Mouse (Mus musculus) hindbrain, embryonic 10.5 days (tissue): ENCODE measurements around the gene Gm17617. TPM values are rescaled to one million over a fixed set of nuclear protein-coding genes. Genes with fewer than 3 reads are reported as not detected.
A peak's percentile ranks its signal among the peaks of the same experiment; 100 is the strongest.

Source experiments
- DNase-seq: peaks from one replicate; pipeline ENCODE4 v3.0.0-alpha.2; 2017; ENCODE audit warnings: low spot score
- H3K27ac ChIP-seq: fragments of 300-500 bp; sonication (generic); 2 replicates; pipeline ENCODE4 v1.5.1; 2016; ENCODE audit warnings: mild to moderate bottlenecking, moderate library complexity
- H3K27me3 ChIP-seq: fragments of 300-500 bp; sonication (generic); 2 replicates; pipeline ENCODE4 v1.6.1; 2016; ENCODE audit warnings: mild to moderate bottlenecking; ENCODE audit not compliant: poor library complexity, insufficient read depth, severe bottlenecking
- H3K36me3 ChIP-seq: fragments of 300-500 bp; sonication (generic); 2 replicates; pipeline ENCODE4 v1.6.1; 2016; ENCODE audit warnings: mild to moderate bottlenecking, moderate library complexity
- H3K4me1 ChIP-seq: fragments of 300-500 bp; sonication (generic); replicated peaks from 2 replicates; pipeline ENCODE4 v1.6.1; 2016; ENCODE audit warnings: mild to moderate bottlenecking
- H3K4me3 ChIP-seq: fragments of 300-500 bp; sonication (generic); 2 replicates; pipeline ENCODE4 v1.5.1; 2016; ENCODE audit warnings: mild to moderate bottlenecking, moderate library complexity
- H3K9me3 ChIP-seq: fragments of 300-500 bp; sonication (generic); 2 replicates; pipeline ENCODE4 v1.6.1; 2016; ENCODE audit warnings: mild to moderate bottlenecking, moderate library complexity
- WGBS: fragments of 180-500 bp; shearing (Covaris S2); methylation state at CpG from one replicate; pipeline ENCODE4 v1.1.7; 2016; 5-methylcytosine and 5-hydroxymethylcytosine counted together
- polyA plus RNA-seq: library from polyadenylated mRNA; unstranded; fragments of >200 nt; fragmentation: Nextera tagmentation; extraction: Ambion mirVana; gene quantifications from 2 replicates; pipeline ENCODE4 v1.2.1, GENCODE M21; 2016

Gm17617 gene
- polyA plus RNA-seq, 1 experiment from 2014 or later: not detected

GRCm38 (mm10) chr13:55167798-55168197 lies 34.5 kb upstream of the Gm17617 start:
- H3K9me3 ChIP-seq: no peaks in the 10 kb centered on the region
- peak overlapping the region; percentile 50; the same call in 1 of the 2 replicates for H3K27ac ChIP-seq
- peaks cover 40% of the 10 kb centered on the region for H3K4me1 ChIP-seq
- peaks cover 4% of the 10 kb centered on the region for H3K27me3 ChIP-seq
- WGBS: 81% methylated on average over 11 of the region's 11 CpGs
- DNase-seq: no peak
- no peak overlapping the region for H3K4me3 ChIP-seq
- no peaks in the 10 kb centered on the region for H3K36me3 ChIP-seq

- Histone ChIP-seq H3K4me3 (no peak overlapping the region), H3K27me3 (no peaks in the 10 kb centered on the region), H3K27ac (0 out of 2 replicates have a peak overlapping the region, but pooled peaks have one; percentile 50), H3K4me1 (peaks cover 33% of the 10 kb centered on the region), H3K36me3 (no peaks in the 10 kb centered on the region), H3K9me3 (no peaks in the 10 kb centered on the region)
- no peak for DNase-seq
- 88% methylated on average over 32 of the region's 32 CpGs for WGBS
These were observed 33.7 kb upstream of the Gm17617 start for GRCm38 (mm10) chr13:55166806-55167725.

GRCm38 (mm10) chr13:55165831-55166339 lies 32.5 kb upstream of the Gm17617 start:
- 87% methylated on average over 16 of the region's 16 CpGs for WGBS
- Histone ChIP-seq H3K9me3 (no peaks in the 10 kb centered on the region), H3K27me3 (no peaks in the 10 kb centered on the region), H3K4me1 (peaks cover 22% of the 10 kb centered on the region), H3K4me3 (no peak overlapping the region), H3K27ac (no peak overlapping the region), H3K36me3 (no peaks in the 10 kb centered on the region)
- DNase-seq: no peak

- DNase-seq: no peak
- Histone ChIP-seq H3K4me1 (peaks cover 12% of the 10 kb centered on the region), H3K4me3 (no peak overlapping the region), H3K9me3 (no peaks in the 10 kb centered on the region), H3K27me3 (no peaks in the 10 kb centered on the region), H3K27ac (no peak overlapping the region), H3K36me3 (no peaks in the 10 kb centered on the region)
- 61% methylated on average over 5 of the region's 5 CpGs for WGBS
These were observed 30.2 kb upstream of the Gm17617 start for GRCm38 (mm10) chr13:55163553-55163952.

- WGBS: 60% methylated on average over 7 of the region's 7 CpGs
- H3K4me1 ChIP-seq: no peaks in the 10 kb centered on the region; the same call in 1 of the 2 replicates
These were observed 29.0 kb upstream of the Gm17617 start for GRCm38 (mm10) chr13:55162365-55162764.

GRCm38 (mm10) chr13:55153951-55154350 lies 20.6 kb upstream of the Gm17617 start:
- 82% methylated on average over 5 of the region's 5 CpGs for WGBS
- H3K4me3 ChIP-seq: no peak overlapping the region
- no peaks in the 10 kb centered on the region for H3K36me3 ChIP-seq
- H3K27ac ChIP-seq: no peak overlapping the region
- peaks cover 56% of the 10 kb centered on the region for H3K27me3 ChIP-seq
- no peak for DNase-seq
- peaks cover 12% of the 10 kb centered on the region for H3K4me1 ChIP-seq
- no peaks in the 10 kb centered on the region for H3K9me3 ChIP-seq

More at GRCm38 (mm10) chr13:55162365-55162764, 29.0 kb upstream of the Gm17617 start:
- H3K36me3 ChIP-seq: no peaks in the 10 kb centered on the region
- H3K27me3 ChIP-seq: no peaks in the 10 kb centered on the region
- H3K27ac ChIP-seq: no peak overlapping the region
- no peaks in the 10 kb centered on the region for H3K9me3 ChIP-seq
- no peak for DNase-seq
- H3K4me3 ChIP-seq: no peak overlapping the region

GRCm38 (mm10) chr13:55152621-55153415 lies 19.5 kb upstream of the Gm17617 start, which contains the start of gene Fgfr4:
Gene Fgfr4 (plus strand): TSS chr13:55152640.
- H3K27ac ChIP-seq: peak within 1 kb of the TSS; percentile 69; the same call in 1 of the 2 replicates

GRCm38 (mm10) chr13:55140271-55140670 lies 6.9 kb upstream of the Gm17617 start:
- Histone ChIP-seq H3K27me3 (no peaks in the 10 kb centered on the region), H3K27ac (no peak overlapping the region), H3K4me3 (no peak overlapping the region), H3K36me3 (no peaks in the 10 kb centered on the region), H3K9me3 (no peaks in the 10 kb centered on the region), H3K4me1 (peaks cover 6% of the 10 kb centered on the region; the same call in 1 of the 2 replicates)
- DNase-seq: no peak
- WGBS: 71% methylated on average over 2 of the region's 2 CpGs

More at GRCm38 (mm10) chr13:55152621-55153415, 19.5 kb upstream of the Gm17617 start, which contains the start of gene Fgfr4:
- H3K36me3 ChIP-seq: no peaks in the 10 kb centered on the region
- peak within 1 kb of the TSS; percentile 63 for H3K4me3 ChIP-seq
- no peaks in the 10 kb centered on the region for H3K9me3 ChIP-seq
- H3K4me1 ChIP-seq: peaks cover 12% of the 10 kb centered on the region
- DNase-seq: peak; percentile 58
- WGBS: under 1% methylated on average over 68 of the region's 68 CpGs
- peaks cover 56% of the 10 kb centered on the region for H3K27me3 ChIP-seq

- Histone ChIP-seq H3K36me3 (peaks cover 41% of the 10 kb centered on the region), H3K27ac (no peak overlapping the region), H3K9me3 (no peaks in the 10 kb centered on the region), H3K4me3 (no peak overlapping the region), H3K4me1 (peaks cover 6% of the 10 kb centered on the region; the same call in 1 of the 2 replicates), H3K27me3 (no peaks in the 10 kb centered on the region)
- WGBS: 4% methylated on average over 5 of the region's 5 CpGs
- DNase-seq: no peak
These were observed 2.0 kb upstream of the Gm17617 start for GRCm38 (mm10) chr13:55135382-55135781.

- peaks cover 77% of the 10 kb centered on the region for H3K36me3 ChIP-seq
- H3K27ac ChIP-seq: no peak overlapping the region
- H3K4me3 ChIP-seq: no peak overlapping the region
- WGBS: 98% methylated on average over 6 of the region's 6 CpGs
- H3K4me1 ChIP-seq: no peaks in the 10 kb centered on the region
- no peaks in the 10 kb centered on the region for H3K9me3 ChIP-seq
- H3K27me3 ChIP-seq: no peaks in the 10 kb centered on the region
- DNase-seq: no peak
These were observed 8.4 kb downstream of the Gm17617 start for GRCm38 (mm10) chr13:55124903-55125302.

GRCm38 (mm10) chr13:55114375-55114774 lies 19.0 kb downstream of the Gm17617 start:
- H3K4me1 ChIP-seq: no peaks in the 10 kb centered on the region
- peaks cover 77% of the 10 kb centered on the region for H3K36me3 ChIP-seq
- H3K9me3 ChIP-seq: no peaks in the 10 kb centered on the region
- 91% methylated on average over 6 of the region's 6 CpGs for WGBS
- DNase-seq: no peak
- H3K4me3 ChIP-seq: no peak overlapping the region
- H3K27me3 ChIP-seq: no peaks in the 10 kb centered on the region
- H3K27ac ChIP-seq: no peak overlapping the region

- WGBS: 87% methylated on average over 8 of the region's 8 CpGs
- H3K4me1 ChIP-seq: peaks cover 15% of the 10 kb centered on the region
- no peak overlapping the region for H3K27ac ChIP-seq
- no peak overlapping the region for H3K4me3 ChIP-seq
- DNase-seq: no peak
- H3K9me3 ChIP-seq: no peaks in the 10 kb centered on the region
- H3K27me3 ChIP-seq: no peaks in the 10 kb centered on the region
- H3K36me3 ChIP-seq: peaks cover 35% of the 10 kb centered on the region
These were observed 25.7 kb downstream of the Gm17617 start for GRCm38 (mm10) chr13:55107694-55108093.
